Mouse (Mus musculus): ENCODE measurements at regions not wholly inside any gene's neighbourhood (a gene's known extent, or its start where the extent isn't known, plus 50 kb on each side); places are given as distances from the start of the nearest gene placed in this dataset.

DNA sequence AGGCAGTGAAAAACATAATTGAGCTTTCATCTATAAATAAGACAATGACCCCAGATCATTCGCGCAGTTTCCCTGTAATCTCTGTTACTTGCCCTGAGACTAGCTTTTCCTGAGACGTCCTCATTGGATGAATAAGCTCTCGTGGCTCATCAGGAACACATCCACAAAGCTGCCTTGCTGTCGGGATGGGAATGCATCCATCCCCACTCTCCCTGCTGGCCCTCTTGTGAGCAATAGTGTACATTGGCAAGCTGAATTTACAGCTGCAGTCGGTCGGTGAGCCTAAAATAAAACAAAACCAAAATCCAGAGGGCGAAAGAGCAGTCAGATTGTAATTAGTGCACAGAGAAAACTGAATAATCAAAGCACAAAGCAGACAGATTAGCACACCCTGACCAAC is 74.5 kb upstream of the Dpyd start:
- DNase-seq (ENCODE audit: low spot score in 2 of 2), result peak in 1 of 2 experiments; percentile 38
- intact Hi-C loops (cut with DNase I), result no loop called here

DNA sequence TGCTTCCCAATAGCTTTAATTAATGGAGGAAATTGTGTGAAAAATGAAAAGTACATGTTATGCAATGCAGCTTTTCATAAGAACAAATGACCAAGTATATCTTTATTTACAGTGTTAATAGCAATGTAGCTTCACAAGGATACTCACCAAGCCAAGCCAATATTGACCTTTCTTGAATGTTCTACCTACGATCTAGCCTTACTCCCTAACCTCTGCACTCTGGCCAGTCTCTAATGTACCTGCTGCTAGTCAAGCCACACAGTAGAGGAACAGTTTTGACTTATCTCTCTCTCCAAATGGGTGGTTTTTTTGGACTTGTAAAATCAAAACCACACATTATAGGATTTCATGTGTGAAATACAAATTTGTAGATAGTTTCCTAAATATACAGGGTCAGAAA is 70.8 kb upstream of the Dpyd start:
- intact Hi-C loops (cut with DNase I), result no loop called here
- DNase-seq (ENCODE audit: low spot score in 2 of 2), result no peak

DNA sequence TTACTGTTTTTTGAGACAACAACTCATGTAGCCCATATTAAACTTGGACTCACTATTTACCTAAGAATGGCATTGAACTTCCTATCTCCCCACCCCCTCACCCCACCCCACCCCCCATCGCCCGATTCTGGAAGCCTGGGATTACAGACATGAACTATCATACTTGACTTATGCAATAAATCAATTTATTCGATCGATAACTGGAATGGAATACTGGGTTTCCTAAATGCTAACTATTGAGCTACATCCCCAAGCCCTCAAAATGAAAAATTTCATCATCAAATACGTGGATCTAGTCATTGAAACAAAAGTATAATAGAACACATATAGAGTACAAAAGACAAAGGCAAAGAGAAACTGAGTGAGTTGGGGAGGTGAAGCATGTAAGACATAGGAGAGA is 70.1 kb upstream of the Dpyd start:
- DNase-seq (ENCODE audit: low spot score in 2 of 2), result no peak
- intact Hi-C loops (cut with DNase I), result no loop called here

DNA sequence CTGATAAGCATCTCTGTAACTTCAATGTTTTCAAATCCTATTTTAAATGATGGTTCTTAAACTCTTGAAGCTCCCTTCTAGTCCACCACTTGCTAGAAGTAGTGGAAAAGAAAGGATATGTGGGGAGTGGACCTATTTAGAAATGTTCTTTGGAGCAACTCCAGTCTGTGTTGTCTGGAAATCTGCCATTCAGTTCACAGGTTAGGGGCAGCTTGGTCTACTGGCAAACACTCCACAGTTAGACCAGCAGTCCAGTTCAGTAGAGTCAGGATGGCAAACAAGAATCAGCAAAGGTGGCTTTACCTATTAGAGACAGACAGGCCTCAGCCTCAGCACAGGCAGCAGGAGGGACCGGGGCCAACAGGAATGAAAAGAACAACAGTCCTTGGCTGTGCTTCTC is 67.3 kb upstream of the Dpyd start:
- DNase-seq (ENCODE audit: low spot score in 2 of 2), result no peak
- intact Hi-C loops (cut with DNase I), result no loop called here

DNA sequence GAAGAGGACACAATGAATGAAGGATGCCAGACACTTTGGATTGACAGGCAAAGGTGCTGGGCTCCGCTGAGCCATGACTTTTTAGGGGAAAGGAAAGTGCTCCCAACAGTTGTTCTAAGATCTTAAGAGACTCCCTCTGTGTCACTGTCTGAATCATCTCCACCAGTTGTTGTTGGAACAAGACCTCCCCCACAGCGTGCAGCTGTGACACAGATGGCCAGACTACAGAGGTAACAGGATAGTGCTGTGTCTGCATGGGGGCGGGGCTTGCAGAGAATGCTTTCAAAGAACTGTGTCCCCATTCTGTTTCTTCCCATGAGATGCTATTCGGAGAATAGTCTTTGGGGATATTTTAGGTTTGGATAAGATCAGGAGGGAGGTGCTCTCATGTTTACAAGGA is 61.7 kb upstream of the Dpyd start:
- intact Hi-C loops (cut with DNase I), result loop anchor here (2.0 kb wide), 1 partner anchor 69 kb away; no protein-coding TSS in a partner anchor
- peak; percentile 55 to 93 for DNase-seq (ENCODE audit: low spot score in 2 of 2)

DNA sequence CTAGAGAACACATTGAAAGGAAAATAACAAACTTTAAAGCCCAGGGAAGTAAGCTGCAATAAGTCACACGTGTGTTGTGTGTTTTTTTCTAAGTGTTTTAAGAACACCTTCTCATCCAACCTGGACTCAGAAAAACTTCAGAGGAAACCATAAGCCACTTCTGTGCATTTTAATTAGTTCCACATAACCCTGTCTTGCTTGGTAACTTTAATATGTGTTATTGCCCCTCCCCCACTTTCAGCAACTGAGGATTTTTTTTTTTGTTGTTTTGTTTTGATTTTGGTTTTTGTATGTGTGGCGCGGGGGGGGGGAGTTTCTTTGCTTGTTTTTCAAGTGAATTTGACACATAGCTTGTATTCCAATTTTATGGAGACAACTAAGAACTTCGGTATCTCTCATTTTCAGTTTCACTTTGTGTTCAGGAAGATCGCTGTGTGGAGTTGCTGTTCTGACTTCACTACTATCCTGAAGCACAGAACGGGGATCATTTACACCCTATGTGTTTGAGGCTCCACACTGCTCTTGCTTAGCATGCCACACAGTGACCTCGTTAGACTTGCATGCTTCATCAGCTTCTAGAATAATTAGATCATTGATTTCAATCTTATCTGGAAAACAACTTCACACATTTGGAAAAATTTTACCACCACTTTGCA is 54.2 kb upstream of the Dpyd start:
- intact Hi-C loops (cut with DNase I), result no loop called here
- no peak for DNase-seq (ENCODE audit: low spot score in 2 of 2)

DNA sequence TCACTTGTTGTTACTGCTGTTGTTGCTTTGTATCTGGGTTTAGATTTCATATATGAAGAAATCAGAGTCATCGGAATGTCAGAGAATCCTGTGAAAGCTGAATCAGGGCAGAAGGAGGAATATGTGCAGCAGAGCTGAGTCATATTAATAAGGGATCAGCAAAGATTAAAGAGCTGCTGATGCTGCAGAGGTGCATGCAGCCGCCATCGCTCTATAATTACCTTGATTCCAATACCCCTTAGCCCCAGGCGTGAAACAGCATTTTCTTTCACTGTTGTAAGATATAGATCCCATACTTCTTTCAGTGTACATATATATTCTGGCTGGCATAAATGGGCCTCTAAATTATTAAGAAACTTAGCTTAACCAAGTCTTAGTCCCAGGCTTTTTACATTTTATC is 51.1 kb upstream of the Dpyd start:
- no peak for DNase-seq (ENCODE audit: low spot score in 2 of 2)
- intact Hi-C loops (cut with DNase I), result no loop called here

DNA sequence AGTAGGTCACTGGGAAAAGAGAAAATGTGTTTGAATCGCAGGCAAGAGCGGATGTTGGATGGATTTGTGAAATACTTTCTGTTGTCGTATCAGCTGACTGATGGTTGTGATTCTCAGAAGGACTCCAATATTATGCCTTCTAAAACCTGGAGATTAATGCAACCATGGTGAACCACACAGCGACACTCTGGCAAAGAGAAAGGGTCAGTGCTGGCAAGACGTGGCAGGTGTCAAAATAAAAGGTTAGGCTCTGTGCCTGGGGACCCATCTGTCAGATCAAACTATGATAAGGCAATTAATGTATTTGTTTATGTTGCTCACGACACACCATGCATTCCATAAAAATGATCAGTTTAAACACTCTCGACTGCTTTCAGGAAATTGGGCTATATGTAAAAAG is 50.0 kb upstream of the Dpyd start:
- no peak for DNase-seq (ENCODE audit: low spot score in 2 of 2)
- intact Hi-C loops (cut with DNase I), result no loop called here

Small RNAs in the stretch of these regions (microRNA-seq; reads per million reads assigned to microRNA genes)
- gene Gm24155 (0.34 to 0.50 reads per million in 2 experiments), gene Mir137 (5,759 to 8,878 reads per million in 2 experiments)
